Mouse (Mus musculus): Measurements from ENCODE around the gene Agpat4. TPM values are rescaled to one million over a fixed set of nuclear protein-coding genes. Genes with fewer than 3 reads are reported as not detected.

The Agpat4 gene
- total and polyA plus RNA-seq, 2 experiments from 2014 or later, result 47.7 to 58.2 TPM

GRCm38 (mm10) chr17:12186341-12186740 is 67.8 kb downstream of the Agpat4 start:
- Histone ChIP-seq H3K4me3 (ENCODE audit: low read depth, low read length) (no peak overlapping the region), H3K4me2 (ENCODE audit: low read depth, low read length, poor library complexity, severe bottlenecking) (no peak overlapping the region), H3K27me3 (ENCODE audit: insufficient read depth, low read length) (no peaks in the 10 kb centered on the region), H3K27ac (ENCODE audit: low read depth, low read length) (no peak overlapping the region), H3K9ac (replicated peaks; ENCODE audit: low read length, poor library complexity, severe bottlenecking) (no peak overlapping the region), H3K9me3 (ENCODE audit: low read length) (no peaks in the 10 kb centered on the region), H3K36me3 (ENCODE audit: insufficient read depth, low read length) (no peaks in the 10 kb centered on the region), H3K4me1 (ENCODE audit: insufficient read depth, low read length) (peaks cover 12% of the 10 kb centered on the region)
- DNase-seq (ENCODE audit: low spot score) (no peak), ATAC-seq (ENCODE audit: low FRiP score) (no peak)
- TF ChIP-seq CTCF (IDR thresholded peaks at IDR 0.05), result no peak
- WGBS, result 86% methylated on average over 3 of the region's 3 CpGs

GRCm38 (mm10) chr17:12187782-12188181 is 69.3 kb downstream of the Agpat4 start:
- Histone ChIP-seq H3K27me3 (ENCODE audit: insufficient read depth, low read length) (no peaks in the 10 kb centered on the region), H3K27ac (ENCODE audit: low read depth, low read length) (peak overlapping the region; percentile 68), H3K4me1 (ENCODE audit: insufficient read depth, low read length) (peaks cover 12% of the 10 kb centered on the region), H3K9ac (replicated peaks; ENCODE audit: low read length, poor library complexity, severe bottlenecking) (no peak overlapping the region), H3K4me2 (ENCODE audit: low read depth, low read length, poor library complexity, severe bottlenecking) (no peak overlapping the region), H3K9me3 (ENCODE audit: low read length) (no peaks in the 10 kb centered on the region), H3K36me3 (ENCODE audit: insufficient read depth, low read length) (no peaks in the 10 kb centered on the region), H3K4me3 (ENCODE audit: low read depth, low read length) (no peak overlapping the region)
- peak; percentile 65; the same call in 1 of the 2 replicates for ATAC-seq (ENCODE audit: low FRiP score)
- DNase-seq (ENCODE audit: low spot score), result peak; percentile 69
- WGBS, result 5% methylated on average over 1 of the region's 1 CpGs
- no peak for TF ChIP-seq CTCF (IDR thresholded peaks at IDR 0.05)

DNA sequence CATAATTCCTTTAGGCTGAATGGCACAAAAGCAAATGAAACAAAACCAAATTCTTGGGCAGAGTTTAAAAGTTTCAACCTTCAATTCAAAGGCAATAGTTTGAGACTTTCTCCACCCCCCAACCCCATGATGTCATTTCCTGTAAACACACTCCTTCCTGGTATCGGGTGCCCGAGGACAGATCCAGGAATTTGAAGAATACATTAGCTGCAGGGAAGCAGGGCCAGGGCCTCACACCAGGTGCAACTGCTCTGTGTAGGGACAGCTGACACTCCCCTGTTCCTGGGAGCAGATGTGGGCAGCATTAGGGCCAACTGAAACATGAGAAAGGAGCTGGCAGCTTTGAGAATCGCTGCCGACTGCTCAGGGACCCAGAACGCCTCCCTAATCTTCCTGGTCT is 76.6 kb downstream of the Agpat4 start:
- ATAC-seq (ENCODE audit: low FRiP score) (no peak), DNase-seq (ENCODE audit: low spot score) (no peak)
- H3K9ac ChIP-seq (replicated peaks; ENCODE audit: low read length, poor library complexity, severe bottlenecking), result no peak overlapping the region
- no peak for TF ChIP-seq CTCF (IDR thresholded peaks at IDR 0.05)
- no peaks in the 10 kb centered on the region for H3K9me3 ChIP-seq (ENCODE audit: low read length)
- WGBS, result 55% methylated on average over 5 of the region's 5 CpGs
- no peaks in the 10 kb centered on the region for H3K4me1 ChIP-seq (ENCODE audit: insufficient read depth, low read length)
- H3K27ac ChIP-seq (ENCODE audit: low read depth, low read length), result no peak overlapping the region
- no peaks in the 10 kb centered on the region for H3K27me3 ChIP-seq (ENCODE audit: insufficient read depth, low read length)
- no peak overlapping the region for H3K4me3 ChIP-seq (ENCODE audit: low read depth, low read length)
- H3K4me2 ChIP-seq (ENCODE audit: low read depth, low read length, poor library complexity, severe bottlenecking), result no peak overlapping the region
- no peaks in the 10 kb centered on the region; the same call in 1 of the 2 replicates for H3K36me3 ChIP-seq (ENCODE audit: insufficient read depth, low read length)

- no peak overlapping the region for H3K4me3 ChIP-seq (ENCODE audit: low read depth, low read length)
- no peaks in the 10 kb centered on the region for H3K9me3 ChIP-seq (ENCODE audit: low read length)
- no peak for TF ChIP-seq CTCF (IDR thresholded peaks at IDR 0.05)
- 84% methylated on average over 10 of the region's 10 CpGs for WGBS
- H3K4me1 ChIP-seq (ENCODE audit: insufficient read depth, low read length), result no peaks in the 10 kb centered on the region
- no peak for ATAC-seq (ENCODE audit: low FRiP score)
- H3K4me2 ChIP-seq (ENCODE audit: low read depth, low read length, poor library complexity, severe bottlenecking), result no peak overlapping the region
- H3K9ac ChIP-seq (replicated peaks; ENCODE audit: low read length, poor library complexity, severe bottlenecking), result no peak overlapping the region
- H3K27ac ChIP-seq (ENCODE audit: low read depth, low read length), result no peak overlapping the region
- H3K36me3 ChIP-seq (ENCODE audit: insufficient read depth, low read length), result no peaks in the 10 kb centered on the region; the same call in 1 of the 2 replicates
- no peaks in the 10 kb centered on the region for H3K27me3 ChIP-seq (ENCODE audit: insufficient read depth, low read length)
- no peak for DNase-seq (ENCODE audit: low spot score)
Observed at GRCm38 (mm10) chr17:12195604-12196003, 77.1 kb downstream of the Agpat4 start.

DNA sequence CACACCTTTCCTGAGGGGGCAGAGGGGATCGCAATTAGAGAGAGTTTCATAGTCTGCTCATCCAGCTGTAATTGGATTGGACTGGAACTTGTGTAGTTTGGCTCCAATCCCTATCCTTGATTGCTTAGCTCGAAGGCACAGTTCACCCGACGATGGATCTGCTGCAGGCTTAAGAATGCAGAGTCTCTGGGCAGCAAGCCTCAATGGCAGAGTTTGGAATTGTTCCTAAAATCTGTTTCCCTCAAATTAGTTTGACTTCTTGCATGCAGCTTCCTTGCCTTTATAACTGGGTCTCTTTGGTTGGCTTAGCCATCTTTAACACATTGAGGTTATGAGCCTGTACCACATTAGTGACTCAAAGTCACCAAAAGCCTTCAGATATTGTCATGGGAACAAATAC is 81.4 kb downstream of the Agpat4 start:
- H3K27ac ChIP-seq (ENCODE audit: low read depth, low read length), result no peak overlapping the region
- no peaks in the 10 kb centered on the region for H3K4me1 ChIP-seq (ENCODE audit: insufficient read depth, low read length)
- H3K9ac ChIP-seq (replicated peaks; ENCODE audit: low read length, poor library complexity, severe bottlenecking), result no peak overlapping the region
- H3K9me3 ChIP-seq (ENCODE audit: low read length), result no peaks in the 10 kb centered on the region
- no peaks in the 10 kb centered on the region; the same call in 1 of the 2 replicates for H3K36me3 ChIP-seq (ENCODE audit: insufficient read depth, low read length)
- no peak overlapping the region for H3K4me3 ChIP-seq (ENCODE audit: low read depth, low read length)
- no peak for TF ChIP-seq CTCF (IDR thresholded peaks at IDR 0.05)
- no peak for ATAC-seq (ENCODE audit: low FRiP score)
- H3K4me2 ChIP-seq (ENCODE audit: low read depth, low read length, poor library complexity, severe bottlenecking), result no peak overlapping the region
- no peaks in the 10 kb centered on the region for H3K27me3 ChIP-seq (ENCODE audit: insufficient read depth, low read length)
- WGBS, result 63% methylated on average over 4 of the region's 4 CpGs
- DNase-seq (ENCODE audit: low spot score), result peak; percentile 57

- no peak overlapping the region for H3K4me2 ChIP-seq (ENCODE audit: low read depth, low read length, poor library complexity, severe bottlenecking)
- H3K27me3 ChIP-seq (ENCODE audit: insufficient read depth, low read length), result no peaks in the 10 kb centered on the region
- H3K4me3 ChIP-seq (ENCODE audit: low read depth, low read length), result no peak overlapping the region
- DNase-seq (ENCODE audit: low spot score) (no peak), ATAC-seq (ENCODE audit: low FRiP score) (no peak)
- no peak overlapping the region for H3K9ac ChIP-seq (replicated peaks; ENCODE audit: low read length, poor library complexity, severe bottlenecking)
- TF ChIP-seq CTCF (IDR thresholded peaks at IDR 0.05), result no peak
- no peaks in the 10 kb centered on the region for H3K4me1 ChIP-seq (ENCODE audit: insufficient read depth, low read length)
- no peaks in the 10 kb centered on the region for H3K9me3 ChIP-seq (ENCODE audit: low read length)
- WGBS, result 100% methylated on average over 1 of the region's 1 CpGs
- no peak overlapping the region for H3K27ac ChIP-seq (ENCODE audit: low read depth, low read length)
- no peaks in the 10 kb centered on the region; the same call in 1 of the 2 replicates for H3K36me3 ChIP-seq (ENCODE audit: insufficient read depth, low read length)
Observed at GRCm38 (mm10) chr17:12201086-12201485, 82.6 kb downstream of the Agpat4 start.
